Mouse (Mus musculus): Measurements from ENCODE around the gene Ikzf1. TPM values are rescaled to one million over a fixed set of nuclear protein-coding genes. Genes with fewer than 3 reads are reported as not detected.
A peak's percentile ranks its signal among the peaks of the same experiment; 100 is the strongest.

The Ikzf1 gene
- polyA plus RNA-seq, 1 experiment from 2014 or later = 12.5 TPM

DNA sequence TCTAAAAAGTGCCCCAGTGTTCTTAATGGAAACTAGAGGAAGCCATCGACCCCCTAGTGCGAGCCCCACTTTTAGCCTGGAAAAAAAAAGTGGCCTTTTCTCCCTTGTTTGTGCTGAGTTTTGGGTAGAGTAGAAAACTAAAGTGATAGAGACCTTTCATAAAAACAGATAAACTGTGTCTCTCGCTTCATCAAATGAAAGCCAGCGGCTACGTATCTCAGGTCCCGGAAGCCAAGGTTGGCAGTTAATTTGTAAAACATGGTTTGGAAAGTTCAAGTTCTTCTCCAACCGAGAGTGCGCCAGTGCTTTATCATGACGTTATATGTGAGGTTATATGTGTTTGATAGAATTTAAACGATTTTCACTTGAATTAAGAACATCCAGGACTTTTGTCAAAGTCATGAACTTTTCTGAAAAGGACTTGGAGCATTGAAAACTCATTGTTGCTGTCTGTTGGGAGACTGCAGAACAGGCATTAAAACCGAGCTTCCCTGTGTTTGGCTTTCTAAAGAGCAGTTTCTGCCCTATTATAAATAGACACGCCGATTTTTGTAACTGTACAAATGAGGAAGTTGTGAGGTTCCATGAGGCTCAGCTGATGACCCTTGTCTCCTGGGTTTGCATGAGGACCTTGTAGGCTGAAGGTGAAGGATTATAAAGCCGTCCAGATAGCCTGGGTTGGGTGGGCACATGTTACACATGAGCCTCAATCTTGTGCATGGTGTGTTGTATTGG lies 6.7 kb downstream of the Ikzf1 start:
- H3K27me3 ChIP-seq (ENCODE audit: insufficient read depth, low read length) = peaks cover 4% of the 10 kb centered on the region; the same call in 1 of the 2 replicates
- peak overlapping the region; percentile 84 for H3K4me2 ChIP-seq (ENCODE audit: low read depth, low read length)
- H3K27ac ChIP-seq (ENCODE audit: low read depth) = peak overlapping the region; percentile 87
- TF ChIP-seq EP300 (IDR thresholded peaks at IDR 0.05; ENCODE audit: low read depth) (no peak), CTCF (IDR thresholded peaks at IDR 0.05; ENCODE audit: low read depth) (no peak)
- WGBS (ENCODE audit: insufficient replicate concordance) = 32% methylated on average over 14 of the region's 14 CpGs
- DNase-seq = no peak
- H3K9ac ChIP-seq (replicated peaks) = peak overlapping the region; percentile 39
- no peaks in the 10 kb centered on the region for H3K36me3 ChIP-seq (replicated peaks; ENCODE audit: insufficient read depth, low read length)
- H3K9me3 ChIP-seq (ENCODE audit: low read length) = no peaks in the 10 kb centered on the region
- ATAC-seq = no peak
- H3K4me3 ChIP-seq (ENCODE audit: low read depth, low read length) = peak overlapping the region; percentile 74
- peaks cover 43% of the 10 kb centered on the region for H3K4me1 ChIP-seq (ENCODE audit: insufficient read depth)

DNA sequence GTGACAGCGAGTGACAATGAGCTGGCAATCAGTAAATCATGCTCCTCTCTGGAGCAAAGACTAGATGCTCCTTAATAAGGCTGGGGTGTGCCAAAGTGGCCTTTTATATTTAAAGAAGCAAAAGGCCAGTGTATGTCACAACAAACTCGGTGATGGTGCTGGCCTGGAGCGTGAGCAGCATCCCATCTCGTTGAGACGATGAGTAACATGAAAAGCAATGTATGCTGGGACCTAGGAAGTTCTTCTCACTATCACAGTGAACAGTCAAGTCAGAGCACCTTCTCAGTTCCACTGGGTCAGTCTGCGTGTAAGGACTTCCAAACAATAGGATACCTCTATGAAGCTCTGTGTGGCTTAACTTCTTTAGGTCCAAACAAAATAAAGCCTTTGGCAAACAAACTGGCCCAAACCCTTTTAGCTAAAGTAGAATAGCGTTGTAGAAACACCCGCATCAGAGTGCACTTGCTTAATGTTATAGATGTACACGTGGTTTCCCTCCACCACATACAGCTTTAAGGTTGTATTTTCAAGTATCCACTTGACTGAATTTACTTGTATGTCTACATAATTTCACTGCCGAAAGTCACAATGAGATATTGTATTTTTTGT lies 7.9 kb downstream of the Ikzf1 start:
- H3K9me3 ChIP-seq (ENCODE audit: low read length) = no peaks in the 10 kb centered on the region
- TF ChIP-seq CTCF (IDR thresholded peaks at IDR 0.05; ENCODE audit: low read depth) = no peak
- TF ChIP-seq EP300 (IDR thresholded peaks at IDR 0.05; ENCODE audit: low read depth) = no peak
- peaks cover 43% of the 10 kb centered on the region for H3K4me1 ChIP-seq (ENCODE audit: insufficient read depth)
- H3K4me2 ChIP-seq (ENCODE audit: low read depth, low read length) = peak overlapping the region; percentile 36
- WGBS (ENCODE audit: insufficient replicate concordance) = 65% methylated on average over 10 of the region's 10 CpGs
- ATAC-seq (no peak), DNase-seq (no peak)
- no peak overlapping the region for H3K4me3 ChIP-seq (ENCODE audit: low read depth, low read length)
- H3K27me3 ChIP-seq (ENCODE audit: insufficient read depth, low read length) = no peaks in the 10 kb centered on the region; the same call in 1 of the 2 replicates
- no peaks in the 10 kb centered on the region for H3K36me3 ChIP-seq (replicated peaks; ENCODE audit: insufficient read depth, low read length)
- no peak overlapping the region for H3K9ac ChIP-seq (replicated peaks)
- no peak overlapping the region for H3K27ac ChIP-seq (ENCODE audit: low read depth)

DNA sequence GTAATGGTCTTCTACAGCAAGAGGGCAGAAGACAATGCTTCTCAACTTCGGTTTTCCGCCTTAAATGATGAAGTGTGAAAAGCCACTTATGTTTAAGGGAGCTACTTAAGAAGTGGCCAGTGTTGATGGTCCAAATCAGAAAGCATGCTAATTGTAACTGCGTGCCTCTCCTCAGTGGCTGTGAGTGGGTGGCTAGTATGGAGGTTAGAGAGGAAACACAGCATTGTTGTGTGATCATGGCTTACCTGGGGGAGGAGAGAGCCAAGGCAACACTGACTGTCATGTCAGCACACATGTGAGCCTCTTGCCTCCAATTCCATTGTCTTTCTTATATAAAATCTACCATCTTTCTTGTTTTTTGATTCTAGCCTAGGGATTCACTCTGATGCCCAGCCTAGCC lies 8.6 kb downstream of the Ikzf1 start:
- no peak for ATAC-seq
- Histone ChIP-seq H3K4me2 (ENCODE audit: low read depth, low read length) (no peak overlapping the region), H3K27ac (ENCODE audit: low read depth) (no peak overlapping the region), H3K4me1 (ENCODE audit: insufficient read depth) (peaks cover 43% of the 10 kb centered on the region), H3K9ac (replicated peaks) (no peak overlapping the region), H3K36me3 (replicated peaks; ENCODE audit: insufficient read depth, low read length) (no peaks in the 10 kb centered on the region), H3K27me3 (ENCODE audit: insufficient read depth, low read length) (no peaks in the 10 kb centered on the region), H3K9me3 (ENCODE audit: low read length) (no peaks in the 10 kb centered on the region), H3K4me3 (ENCODE audit: low read depth, low read length) (no peak overlapping the region)
- TF ChIP-seq CTCF (IDR thresholded peaks at IDR 0.05; ENCODE audit: low read depth) (no peak), EP300 (IDR thresholded peaks at IDR 0.05; ENCODE audit: low read depth) (no peak)
- DNase-seq = no peak
- WGBS (ENCODE audit: insufficient replicate concordance) = 75% methylated on average over 3 of the region's 3 CpGs

DNA sequence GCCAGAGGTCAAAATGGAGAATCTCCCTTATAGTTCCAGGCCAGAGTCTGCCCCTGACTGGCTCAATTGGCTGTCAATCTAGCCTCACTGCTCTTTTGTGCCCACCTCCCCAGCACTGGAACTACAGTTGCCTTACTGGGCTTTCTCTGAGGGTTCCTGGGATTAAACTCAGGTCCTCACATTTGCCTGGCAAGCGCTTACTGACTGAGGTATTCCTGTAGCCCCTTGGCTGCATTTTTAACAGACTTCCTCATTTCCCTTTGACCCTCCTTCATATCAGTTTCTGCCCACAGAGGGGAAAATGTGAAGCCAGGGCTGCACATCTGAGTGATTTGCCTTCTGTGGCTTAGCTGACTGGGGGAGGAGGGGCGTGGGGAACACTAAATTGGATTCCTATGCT lies 9.3 kb downstream of the Ikzf1 start:
- H3K27ac ChIP-seq (ENCODE audit: low read depth) = no peak overlapping the region
- ATAC-seq (no peak), DNase-seq (no peak)
- no peak overlapping the region for H3K4me3 ChIP-seq (ENCODE audit: low read depth, low read length)
- H3K4me2 ChIP-seq (ENCODE audit: low read depth, low read length) = no peak overlapping the region
- no peak overlapping the region for H3K9ac ChIP-seq (replicated peaks)
- H3K36me3 ChIP-seq (replicated peaks; ENCODE audit: insufficient read depth, low read length) = peaks cover 2% of the 10 kb centered on the region
- H3K27me3 ChIP-seq (ENCODE audit: insufficient read depth, low read length) = no peaks in the 10 kb centered on the region
- H3K4me1 ChIP-seq (ENCODE audit: insufficient read depth) = peaks cover 43% of the 10 kb centered on the region
- TF ChIP-seq CTCF (IDR thresholded peaks at IDR 0.05; ENCODE audit: low read depth) (no peak), EP300 (IDR thresholded peaks at IDR 0.05; ENCODE audit: low read depth) (no peak)
- no peaks in the 10 kb centered on the region for H3K9me3 ChIP-seq (ENCODE audit: low read length)
- 26% methylated on average over 2 of the region's 2 CpGs for WGBS (ENCODE audit: insufficient replicate concordance)

DNA sequence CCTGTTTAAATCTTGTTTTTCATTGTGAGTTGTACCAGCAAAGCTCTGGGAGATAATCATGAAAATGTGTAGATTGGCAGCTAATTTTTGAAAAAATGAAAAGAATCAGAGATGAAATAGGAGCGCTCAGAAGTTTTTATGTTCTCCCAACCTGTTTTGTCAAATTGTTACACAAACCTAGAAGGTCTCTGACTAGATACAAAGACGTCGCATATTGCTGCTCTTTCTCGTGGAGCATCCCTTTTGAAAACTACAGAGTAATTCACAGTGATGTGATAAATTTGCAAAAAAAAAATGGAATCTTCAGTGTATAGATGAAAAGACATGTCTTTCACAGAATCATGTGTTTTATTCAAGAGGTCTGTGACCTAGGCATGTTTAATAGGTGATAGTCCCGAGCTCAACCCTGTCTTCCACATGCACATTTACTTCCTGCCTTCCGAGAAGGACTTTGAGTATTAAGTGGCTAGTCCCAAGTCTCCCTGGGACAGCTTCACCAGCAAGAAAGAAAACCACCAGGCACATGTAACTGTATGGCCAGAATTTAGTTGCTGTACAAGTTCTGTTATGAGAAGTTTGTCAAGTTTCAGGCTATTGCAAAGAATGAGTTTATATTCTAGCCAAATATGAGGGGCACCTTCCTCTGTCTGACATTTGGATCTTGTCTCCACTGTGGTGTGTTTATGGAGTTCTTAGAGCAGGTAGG lies 9.8 kb downstream of the Ikzf1 start:
- H3K9me3 ChIP-seq (ENCODE audit: low read length) = no peaks in the 10 kb centered on the region
- no peak for DNase-seq
- peaks cover 8% of the 10 kb centered on the region for H3K36me3 ChIP-seq (replicated peaks; ENCODE audit: insufficient read depth, low read length)
- peaks cover 43% of the 10 kb centered on the region for H3K4me1 ChIP-seq (ENCODE audit: insufficient read depth)
- no peak for TF ChIP-seq CTCF (IDR thresholded peaks at IDR 0.05; ENCODE audit: low read depth)
- no peak for TF ChIP-seq EP300 (IDR thresholded peaks at IDR 0.05; ENCODE audit: low read depth)
- no peak overlapping the region for H3K9ac ChIP-seq (replicated peaks)
- H3K4me3 ChIP-seq (ENCODE audit: low read depth, low read length) = no peak overlapping the region
- 68% methylated on average over 6 of the region's 6 CpGs for WGBS (ENCODE audit: insufficient replicate concordance)
- no peaks in the 10 kb centered on the region for H3K27me3 ChIP-seq (ENCODE audit: insufficient read depth, low read length)
- no peak overlapping the region for H3K27ac ChIP-seq (ENCODE audit: low read depth)
- no peak overlapping the region for H3K4me2 ChIP-seq (ENCODE audit: low read depth, low read length)
- ATAC-seq = no peak
